Mouse (Mus musculus) midbrain, embryonic 11.5 days (tissue): ENCODE results near the gene Galnt4. TPM values are rescaled to one million over a fixed set of nuclear protein-coding genes. Genes with fewer than 3 reads are reported as not detected.

Experiments used
- ATAC-seq: fragments of 200-750 bp; cut with Nextera tagmentation; 2 replicates; pipeline ENCODE4 v1.8.0; 2017; ENCODE audit warnings: moderate TSS enrichment, moderate library complexity; ENCODE audit not compliant: low FRiP score
- DNase-seq: peaks from one replicate; pipeline ENCODE4 v3.0.0; 2015; ENCODE audit warnings: low spot score; ENCODE audit errors: missing footprints
- H3K27ac ChIP-seq: fragments of 300-500 bp; sonication (generic); 2 replicates; pipeline ENCODE4 v1.5.1; 2014; ENCODE audit warnings: low read depth, low read length
- H3K27me3 ChIP-seq: fragments of 300-500 bp; sonication (generic); 2 replicates; pipeline ENCODE4 v1.6.1; 2014; ENCODE audit warnings: mild to moderate bottlenecking, low read length, moderate library complexity, mixed read lengths; ENCODE audit not compliant: control insufficient read depth, insufficient read depth
- H3K36me3 ChIP-seq: fragments of 300-500 bp; sonication (generic); 2 replicates; pipeline ENCODE4 v1.6.1; 2014; ENCODE audit warnings: mild to moderate bottlenecking, low read length, moderate library complexity, mixed read lengths; ENCODE audit not compliant: control insufficient read depth, insufficient read depth
- H3K4me1 ChIP-seq: fragments of 300-500 bp; sonication (generic); 2 replicates; pipeline ENCODE4 v1.6.1; 2014; ENCODE audit warnings: low read length; ENCODE audit not compliant: control insufficient read depth, insufficient read depth
- H3K4me2 ChIP-seq: fragments of 300-500 bp; sonication (generic); 2 replicates; pipeline ENCODE4 v1.6.1; 2014; ENCODE audit warnings: mild to moderate bottlenecking, moderate library complexity
- H3K4me3 ChIP-seq: fragments of 300-500 bp; sonication (generic); 2 replicates; pipeline ENCODE4 v1.5.1; 2014; ENCODE audit warnings: low read depth, low read length
- H3K9ac ChIP-seq: fragments of 300-500 bp; sonication (generic); 2 replicates; pipeline ENCODE4 v1.6.1; 2014; ENCODE audit warnings: low read length
- H3K9me3 ChIP-seq: fragments of 300-500 bp; sonication (generic); 2 replicates; pipeline ENCODE4 v1.6.1; 2016; ENCODE audit warnings: low read length; ENCODE audit not compliant: control insufficient read depth
- WGBS: fragments of 180-500 bp; shearing (Covaris S2); extraction: QIAGEN DNeasy Blood & Tissue Kit; methylation state at CpG from one replicate; pipeline ENCODE4 v1.1.7; 2014; 5-methylcytosine and 5-hydroxymethylcytosine counted together
- polyA plus RNA-seq: library from polyadenylated mRNA; unstranded; fragments of >200 nt; fragmentation: Nextera tagmentation; extraction: Ambion mirVana; gene quantifications from 2 replicates; pipeline ENCODE4 v1.2.1, GENCODE M21; 2014

Gene Galnt4
- polyA plus RNA-seq, 1 experiment from 2014 or later, result 4.3 TPM

DNA sequence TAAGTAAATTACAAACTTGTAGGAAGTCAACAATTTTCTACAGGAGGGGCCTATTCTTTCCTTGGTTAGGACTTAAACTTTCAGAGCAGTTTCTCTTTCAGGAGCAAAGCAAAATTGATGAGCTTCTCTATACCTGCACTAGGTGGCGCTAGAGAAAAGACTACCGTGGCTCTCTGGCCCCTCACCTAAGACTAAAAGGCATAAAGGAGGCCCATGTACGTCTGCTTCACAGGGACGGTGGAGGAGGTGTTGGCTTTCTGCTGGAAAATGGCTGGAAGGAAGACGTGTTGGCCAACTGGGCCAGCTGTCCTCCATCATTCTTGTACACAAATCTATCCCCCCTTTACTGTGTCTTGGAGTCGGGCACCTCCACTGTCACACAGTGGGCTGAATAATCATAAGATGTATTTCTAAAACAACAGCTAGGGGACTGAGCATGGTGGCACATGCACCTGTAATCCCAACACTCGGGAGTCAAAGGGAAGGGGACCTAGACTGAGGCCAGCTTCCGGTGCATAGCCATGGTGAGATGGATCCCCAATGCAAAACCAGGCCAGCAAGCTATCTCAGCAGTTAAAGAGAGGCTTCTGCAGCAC, 54.1 kb downstream of the Galnt4 start:
- Histone ChIP-seq H3K4me1 (no peaks in the 10 kb centered on the region; the same call in 1 of the 2 replicates), H3K9ac (no peak overlapping the region), H3K9me3 (no peaks in the 10 kb centered on the region), H3K4me2 (no peak overlapping the region), H3K27me3 (no peaks in the 10 kb centered on the region), H3K4me3 (no peak overlapping the region), H3K27ac (no peak overlapping the region), H3K36me3 (no peaks in the 10 kb centered on the region)
- ATAC-seq (peak; percentile 63), DNase-seq (peak; percentile 91)
- 41% methylated on average over 8 of the region's 8 CpGs for WGBS

Other genes starting within 250 kb of the Galnt4 start
- 76.4 and 88.3 TPM in 2 replicates for gene Atp2b1, start 193.8 kb upstream of the Galnt4 start, polyA plus RNA-seq
- gene Poc1b, start 1.1 kb upstream of the Galnt4 start, polyA plus RNA-seq, result 37.2 and 38.6 TPM in 2 replicates
- 0.14 TPM in 1 of 2 replicates, not detected in the other for gene Phxr2, start 18.2 kb downstream of the Galnt4 start, polyA plus RNA-seq
- gene Dusp6, start 155.1 kb downstream of the Galnt4 start, polyA plus RNA-seq, result 36.8 and 41.9 TPM in 2 replicates